Mouse (Mus musculus) bone marrow, adult 2 months (tissue): Measurements from ENCODE around the gene Wasf2. TPM values are rescaled to one million over a fixed set of nuclear protein-coding genes. Genes with fewer than 3 reads are reported as not detected.

ENCODE experiments used
- H3K27ac ChIP-seq: fragments of 200-500 bp; 2 replicates; pipeline ENCODE4 v1.5.1; 2012; ENCODE audit warnings: low read depth, mild to moderate bottlenecking, control low read depth, inconsistent platforms, low read length; ENCODE audit not compliant: control insufficient read depth, poor library complexity, insufficient read depth
- H3K4me1 ChIP-seq: fragments of 200-500 bp; 2 replicates; pipeline ENCODE4 v1.6.1; 2011; ENCODE audit warnings: low read length; ENCODE audit not compliant: control insufficient read depth, insufficient read depth
- H3K4me3 ChIP-seq: fragments of 200-500 bp; replicated peaks from 2 replicates; pipeline ENCODE3; 2011; ENCODE audit warnings: mild to moderate bottlenecking, low read depth, low read length, control low read depth; ENCODE audit not compliant: control insufficient read depth
- CTCF ChIP-seq: fragments of 200-500 bp; IDR thresholded peaks from 2 replicates; pipeline ENCODE4 v1.5.1; 2011; ENCODE audit warnings: low read length, control low read depth; ENCODE audit not compliant: control insufficient read depth, insufficient read depth
- POLR2A ChIP-seq: fragments of 200-500 bp; IDR thresholded peaks from 2 replicates; pipeline ENCODE4 v1.6.1; 2011; ENCODE audit warnings: low read depth, mild to moderate bottlenecking, control low read depth, low read length, borderline replicate concordance; ENCODE audit not compliant: control insufficient read depth
- WGBS: fragments of 180-500 bp; shearing (Covaris S2); methylation state at CpG from one replicate; pipeline ENCODE4 v1.1.7; 2018; 5-methylcytosine and 5-hydroxymethylcytosine counted together
- polyA plus RNA-seq: library from polyadenylated mRNA; stranded (reverse); fragments of >200 nt; gene quantifications from 2 replicates; pipeline ENCODE4 v1.2.4, GENCODE M21; 2011; ENCODE audit warnings: low replicate concordance; ENCODE audit not compliant: missing spikeins, insufficient read depth, insufficient read length

Wasf2 gene
- polyA plus RNA-seq, 1 experiment, result 56.6 TPM

GRCm38 (mm10) chr4:133159127-133159526 lies 28.8 kb downstream of the Wasf2 start:
- TF ChIP-seq CTCF (no peak), POLR2A (no peak)
- H3K27ac ChIP-seq, result peak overlapping the region; percentile 62
- WGBS, result 18% methylated on average over 6 of the region's 6 CpGs
- no peak overlapping the region for H3K4me3 ChIP-seq
- H3K4me1 ChIP-seq, result peaks cover 9% of the 10 kb centered on the region

DNA sequence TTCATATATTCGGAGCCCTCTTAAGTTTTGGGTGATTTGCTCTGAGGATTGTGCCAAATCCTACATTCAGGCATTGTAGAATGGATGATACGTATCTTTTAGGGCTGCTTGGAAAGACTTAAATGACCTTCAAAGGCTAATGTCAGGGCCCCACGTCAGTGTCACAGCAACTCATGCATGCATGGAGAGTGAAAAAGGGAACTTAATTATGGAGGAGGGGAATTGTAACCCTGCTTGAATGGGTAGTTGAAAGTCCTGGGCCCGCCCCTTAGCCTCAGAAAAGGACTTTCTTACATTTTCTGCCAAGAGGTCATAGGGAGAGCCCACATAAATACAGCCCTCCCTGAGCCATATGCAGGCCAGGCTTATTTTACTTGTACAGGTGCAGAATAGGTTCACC lies 29.3 kb downstream of the Wasf2 start:
- TF ChIP-seq POLR2A, result no peak
- no peak for TF ChIP-seq CTCF
- Histone ChIP-seq H3K4me3 (no peak overlapping the region), H3K4me1 (peaks cover 8% of the 10 kb centered on the region), H3K27ac (peak overlapping the region; percentile 62; the same call in 1 of the 2 replicates)
- WGBS, result 34% methylated on average over 4 of the region's 4 CpGs

GRCm38 (mm10) chr4:133160211-133160610 lies 29.9 kb downstream of the Wasf2 start:
- 88% methylated on average over 8 of the region's 8 CpGs for WGBS
- Histone ChIP-seq H3K27ac (no peak overlapping the region), H3K4me1 (peaks cover 8% of the 10 kb centered on the region), H3K4me3 (no peak overlapping the region)
- TF ChIP-seq CTCF, result no peak
- TF ChIP-seq POLR2A, result no peak

DNA sequence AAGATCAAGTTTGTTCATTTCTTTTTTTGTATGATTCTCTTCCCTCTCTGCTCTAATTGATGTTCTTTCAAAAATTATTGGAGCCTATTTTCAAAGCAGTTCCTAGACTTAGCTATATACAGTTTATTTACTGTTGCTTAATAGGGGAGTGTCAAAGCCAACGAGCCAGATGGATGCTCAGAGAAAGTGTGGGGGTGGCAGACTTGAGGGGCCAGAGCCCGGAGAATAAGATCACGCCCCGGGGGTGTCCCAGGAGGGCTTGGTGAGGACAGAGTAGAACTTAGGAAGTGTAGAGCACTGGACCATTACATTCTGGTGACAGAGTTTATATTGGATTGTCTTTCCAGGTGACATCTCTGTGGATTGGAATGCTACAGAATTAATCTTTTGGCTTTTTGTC lies 30.5 kb downstream of the Wasf2 start:
- H3K27ac ChIP-seq, result no peak overlapping the region
- TF ChIP-seq POLR2A (no peak), CTCF (no peak)
- H3K4me3 ChIP-seq, result no peak overlapping the region
- WGBS, result 55% methylated on average over 4 of the region's 4 CpGs
- H3K4me1 ChIP-seq, result peaks cover 8% of the 10 kb centered on the region

DNA sequence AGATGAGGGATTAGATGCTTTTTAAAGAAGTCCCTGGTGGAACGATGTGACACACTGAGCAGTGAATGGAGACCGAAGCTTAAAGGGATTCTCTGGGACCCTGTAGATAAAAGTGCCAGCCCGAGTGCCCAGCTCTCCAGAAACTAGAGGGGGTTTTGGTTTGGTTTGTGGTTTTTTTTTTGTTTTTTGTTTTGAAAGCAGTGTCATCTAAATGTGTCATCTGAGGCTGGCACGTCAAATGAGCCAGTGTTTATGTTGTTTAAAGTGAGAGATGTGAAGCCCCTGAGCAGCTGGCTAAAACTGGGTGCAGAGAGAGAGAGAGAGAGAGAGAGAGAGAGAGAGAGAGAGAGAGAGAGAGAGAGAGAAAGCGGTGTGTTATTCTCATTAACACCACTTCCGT lies 31.9 kb downstream of the Wasf2 start:
- peaks cover 11% of the 10 kb centered on the region for H3K4me1 ChIP-seq
- TF ChIP-seq CTCF (no peak), POLR2A (no peak)
- no peak overlapping the region for H3K4me3 ChIP-seq
- H3K27ac ChIP-seq, result no peak overlapping the region
- 42% methylated on average over 6 of the region's 6 CpGs for WGBS

- WGBS, result 79% methylated on average over 9 of the region's 9 CpGs
- H3K4me3 ChIP-seq, result no peak overlapping the region
- H3K4me1 ChIP-seq, result peaks cover 13% of the 10 kb centered on the region
- H3K27ac ChIP-seq, result 0 out of 2 replicates have a peak overlapping the region, but pooled peaks have one; percentile 0
- no peak for TF ChIP-seq CTCF
- no peak for TF ChIP-seq POLR2A
These were observed 36.5 kb downstream of the Wasf2 start for GRCm38 (mm10) chr4:133166773-133167172.

- H3K27ac ChIP-seq, result peak overlapping the region; percentile 95
- WGBS, result 17% methylated on average over 10 of the region's 10 CpGs
- peak overlapping the region; percentile 20 for H3K4me3 ChIP-seq
- H3K4me1 ChIP-seq, result peaks cover 16% of the 10 kb centered on the region
- TF ChIP-seq POLR2A, result no peak
- TF ChIP-seq CTCF, result no peak
These were observed 39.1 kb downstream of the Wasf2 start for GRCm38 (mm10) chr4:133169237-133170055.

GRCm38 (mm10) chr4:133170056-133170524 lies 39.8 kb downstream of the Wasf2 start:
- Histone ChIP-seq H3K4me1 (peaks cover 17% of the 10 kb centered on the region), H3K27ac (peak overlapping the region; percentile 95; the same call in 1 of the 2 replicates), H3K4me3 (no peak overlapping the region)
- WGBS, result 1% methylated on average over 3 of the region's 3 CpGs
- TF ChIP-seq POLR2A, result no peak
- no peak for TF ChIP-seq CTCF
